Mouse (Mus musculus) layer of hippocampus, adult 2 months (tissue): Measurements from ENCODE around the gene Ncam1. TPM values are rescaled to one million over a fixed set of nuclear protein-coding genes. Genes with fewer than 3 reads are reported as not detected.

ENCODE experiments used
- DNase-seq, 2 experiments: peaks; one replicate each; pipeline ENCODE4 v3.0.0; 2022; ENCODE audit warnings: low spot score in 2 of 2
- H3K27ac ChIP-seq: fragments of 200-600 bp; 2 replicates; pipeline ENCODE4 v1.8.1; 2022
- H3K4me3 ChIP-seq: fragments of 200-600 bp; 2 replicates; pipeline ENCODE4 v1.8.1; 2022; ENCODE audit warnings: mild to moderate bottlenecking
- CTCF ChIP-seq: fragments of 200-600 bp; conservative IDR thresholded peaks from 2 replicates; pipeline ENCODE4 v1.8.1; 2022; ENCODE audit warnings: antibody characterized with exemption, mild to moderate bottlenecking, moderate library complexity
- total RNA-seq, 2 experiments: library from RNA; stranded (reverse); gene quantifications; 2 replicates each; pipeline ENCODE4 v1.2.3; 2021

The Ncam1 gene
- total RNA-seq, 2 experiments from 2014 or later, result 303 to 307 TPM

GRCm38 (mm10) chr9:49537814-49538213 is 260.9 kb downstream of the Ncam1 start:
- H3K4me3 ChIP-seq, result no peak overlapping the region
- peak overlapping the region; percentile 0; the same call in 1 of the 2 replicates for H3K27ac ChIP-seq
- DNase-seq, result peak in 1 of 2 experiments; percentile 16
- TF ChIP-seq CTCF, result no peak

GRCm38 (mm10) chr9:49536593-49536992 is 262.1 kb downstream of the Ncam1 start:
- H3K4me3 ChIP-seq, result no peak overlapping the region
- no peak for DNase-seq
- TF ChIP-seq CTCF, result no peak
- H3K27ac ChIP-seq, result no peak overlapping the region

- no peak for DNase-seq
- Histone ChIP-seq H3K4me3 (no peak overlapping the region), H3K27ac (no peak overlapping the region)
- no peak for TF ChIP-seq CTCF
Measured at GRCm38 (mm10) chr9:49534958-49535357, 263.8 kb downstream of the Ncam1 start.

GRCm38 (mm10) chr9:49533912-49534491 is 264.7 kb downstream of the Ncam1 start:
- Histone ChIP-seq H3K27ac (0 out of 2 replicates have a peak overlapping the region, but pooled peaks have one; percentile 25), H3K4me3 (no peak overlapping the region)
- TF ChIP-seq CTCF, result no peak
- DNase-seq, result no peak

GRCm38 (mm10) chr9:49533455-49533854 is 265.3 kb downstream of the Ncam1 start:
- no peak for TF ChIP-seq CTCF
- H3K4me3 ChIP-seq, result no peak overlapping the region

GRCm38 (mm10) chr9:49531833-49532232 is 266.9 kb downstream of the Ncam1 start:
- Histone ChIP-seq H3K27ac (no peak overlapping the region), H3K4me3 (no peak overlapping the region)
- no peak for DNase-seq
- no peak for TF ChIP-seq CTCF

More at GRCm38 (mm10) chr9:49533455-49533854, 265.3 kb downstream of the Ncam1 start:
- no peak overlapping the region for H3K27ac ChIP-seq
- DNase-seq, result no peak

- Histone ChIP-seq H3K4me3 (no peak overlapping the region), H3K27ac (no peak overlapping the region)
- TF ChIP-seq CTCF, result no peak
- DNase-seq, result no peak
Measured at GRCm38 (mm10) chr9:49531257-49531656, 267.5 kb downstream of the Ncam1 start.

GRCm38 (mm10) chr9:49530739-49531138 is 268.0 kb downstream of the Ncam1 start:
- no peak for TF ChIP-seq CTCF
- Histone ChIP-seq H3K27ac (no peak overlapping the region), H3K4me3 (no peak overlapping the region)
- no peak for DNase-seq

GRCm38 (mm10) chr9:49529366-49529959 is 269.3 kb downstream of the Ncam1 start:
- Histone ChIP-seq H3K4me3 (no peak overlapping the region), H3K27ac (no peak overlapping the region)
- DNase-seq, result no peak
- no peak for TF ChIP-seq CTCF

- TF ChIP-seq CTCF, result peak; percentile 79
- H3K27ac ChIP-seq, result no peak overlapping the region
- no peak overlapping the region for H3K4me3 ChIP-seq
- peak in 1 of 2 experiments; percentile 44 for DNase-seq
Measured at GRCm38 (mm10) chr9:49528943-49529342, 269.8 kb downstream of the Ncam1 start.

GRCm38 (mm10) chr9:49528026-49528425 is 270.7 kb downstream of the Ncam1 start:
- no peak for DNase-seq
- no peak for TF ChIP-seq CTCF
- H3K27ac ChIP-seq, result no peak overlapping the region
- no peak overlapping the region for H3K4me3 ChIP-seq

- DNase-seq, result no peak
- no peak for TF ChIP-seq CTCF
- no peak overlapping the region for H3K4me3 ChIP-seq
- H3K27ac ChIP-seq, result no peak overlapping the region
Measured at GRCm38 (mm10) chr9:49527340-49527739, 271.4 kb downstream of the Ncam1 start.

GRCm38 (mm10) chr9:49524721-49525120 is 274.0 kb downstream of the Ncam1 start:
- no peak overlapping the region for H3K4me3 ChIP-seq
- no peak for TF ChIP-seq CTCF
- no peak for DNase-seq
- H3K27ac ChIP-seq, result no peak overlapping the region

- no peak for DNase-seq
- Histone ChIP-seq H3K27ac (no peak overlapping the region), H3K4me3 (no peak overlapping the region)
- no peak for TF ChIP-seq CTCF
Measured at GRCm38 (mm10) chr9:49523881-49524280, 274.8 kb downstream of the Ncam1 start.
